Mouse (Mus musculus) heart, embryonic 16.5 days (tissue): ENCODE data around the gene Sbds. TPM values are rescaled to one million over a fixed set of nuclear protein-coding genes. Genes with fewer than 3 reads are reported as not detected.

Experiments used
- ATAC-seq: fragments of 200-750 bp; cut with Nextera tagmentation; replicated peaks from 2 replicates; pipeline ENCODE4 v1.8.0; 2017; ENCODE audit warnings: moderate number of reproducible peaks; ENCODE audit not compliant: insufficient read depth, low FRiP score; ENCODE audit errors: extremely low read depth
- H3K27ac ChIP-seq: fragments of 300-500 bp; sonication (generic); 2 replicates; pipeline ENCODE4 v1.5.1; 2014; ENCODE audit warnings: mild to moderate bottlenecking, low read length, control low read depth, moderate library complexity
- H3K27me3 ChIP-seq: fragments of 300-500 bp; sonication (generic); 2 replicates; pipeline ENCODE4 v1.6.1; 2014; ENCODE audit warnings: low read length, mixed read lengths; ENCODE audit not compliant: control insufficient read depth, insufficient read depth
- H3K36me3 ChIP-seq: fragments of 300-500 bp; sonication (generic); 2 replicates; pipeline ENCODE4 v1.6.1; 2014; ENCODE audit not compliant: control insufficient read depth, insufficient read depth
- H3K4me1 ChIP-seq: fragments of 300-500 bp; sonication (generic); 2 replicates; pipeline ENCODE4 v1.6.1; 2014; ENCODE audit warnings: low read length, mixed read lengths; ENCODE audit not compliant: control insufficient read depth, insufficient read depth
- H3K4me2 ChIP-seq: fragments of 300-500 bp; sonication (generic); 2 replicates; pipeline ENCODE4 v1.6.1; 2014; ENCODE audit warnings: low read depth, mild to moderate bottlenecking, control low read depth, low read length
- H3K4me3 ChIP-seq: fragments of 300-500 bp; sonication (generic); 2 replicates; pipeline ENCODE4 v1.5.1; 2014; ENCODE audit warnings: mild to moderate bottlenecking, control low read depth, low read length
- H3K9ac ChIP-seq: fragments of 300-500 bp; sonication (generic); 2 replicates; pipeline ENCODE4 v1.6.1; 2014; ENCODE audit warnings: low read length, control low read depth
- H3K9me3 ChIP-seq: fragments of 300-500 bp; sonication (generic); replicated peaks from 2 replicates; pipeline ENCODE4 v1.6.1; 2016; ENCODE audit warnings: low read length; ENCODE audit not compliant: control insufficient read depth
- WGBS: fragments of 180-500 bp; shearing (Covaris S2); extraction: QIAGEN DNeasy Blood & Tissue Kit; methylation state at CpG from one replicate; pipeline ENCODE4 v1.1.7; 2014; 5-methylcytosine and 5-hydroxymethylcytosine counted together
- polyA plus RNA-seq: library from polyadenylated mRNA; unstranded; fragments of >200 nt; fragmentation: Nextera tagmentation; extraction: Ambion mirVana; gene quantifications from 2 replicates; pipeline ENCODE4 v1.2.1, GENCODE M21; 2015

Gene Sbds
- 60.1 and 65.7 TPM in 2 replicates for polyA plus RNA-seq

DNA sequence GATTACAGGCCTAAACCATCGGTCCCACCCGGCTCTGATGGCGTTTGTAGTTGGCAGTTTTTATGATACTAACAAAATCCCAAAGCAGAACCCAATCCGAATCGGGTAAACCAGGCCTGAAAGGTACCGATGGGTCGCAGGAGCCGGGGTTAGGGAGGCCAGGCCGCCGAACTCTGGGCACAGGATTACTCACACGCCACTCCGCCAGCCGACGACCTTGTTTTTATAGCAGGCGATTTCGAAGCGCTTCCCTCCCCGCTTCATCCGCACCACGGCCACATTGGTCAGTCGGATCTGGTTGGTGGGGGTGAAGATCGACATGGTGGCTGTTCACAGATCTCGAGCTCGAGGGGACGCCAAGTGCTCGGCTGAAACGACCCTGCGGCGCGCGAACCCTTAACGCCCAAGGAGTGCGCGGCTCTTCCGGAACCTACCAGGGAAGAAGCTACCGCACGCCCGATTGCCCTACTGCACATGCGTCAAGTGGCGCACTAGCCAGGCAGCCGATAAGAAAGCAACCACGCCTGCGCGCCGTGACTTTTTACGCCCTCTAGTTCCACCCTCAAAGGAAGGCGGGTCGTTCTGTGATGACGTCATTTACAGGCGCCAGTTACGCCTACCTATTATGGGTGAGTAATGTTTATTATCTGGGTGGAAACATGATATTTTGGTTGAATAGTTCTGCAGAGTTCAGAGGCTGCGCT lies at the start of gene Sbds, which contains the start of gene Tyw1:
Gene Sbds (minus strand): TSS at position 514 of the 704 bp plus-strand sequence.
Gene Tyw1 (plus strand): TSS at position 603 of the 704 bp plus-strand sequence.
- Histone ChIP-seq H3K36me3 (peaks cover 30% of the 10 kb centered on the region), H3K9ac (peak within 1 kb of the TSS; percentile 96), H3K4me1 (peaks cover 16% of the 10 kb centered on the region), H3K27ac (peak within 1 kb of the TSS; percentile 93), H3K4me3 (peak within 1 kb of the TSS; percentile 90), H3K27me3 (no peaks in the 10 kb centered on the region), H3K9me3 (no peaks in the 10 kb centered on the region), H3K4me2 (peak within 1 kb of the TSS; percentile 78)
- ATAC-seq = peak; percentile 90
- under 1% methylated on average over 52 of the region's 52 CpGs for WGBS

DNA sequence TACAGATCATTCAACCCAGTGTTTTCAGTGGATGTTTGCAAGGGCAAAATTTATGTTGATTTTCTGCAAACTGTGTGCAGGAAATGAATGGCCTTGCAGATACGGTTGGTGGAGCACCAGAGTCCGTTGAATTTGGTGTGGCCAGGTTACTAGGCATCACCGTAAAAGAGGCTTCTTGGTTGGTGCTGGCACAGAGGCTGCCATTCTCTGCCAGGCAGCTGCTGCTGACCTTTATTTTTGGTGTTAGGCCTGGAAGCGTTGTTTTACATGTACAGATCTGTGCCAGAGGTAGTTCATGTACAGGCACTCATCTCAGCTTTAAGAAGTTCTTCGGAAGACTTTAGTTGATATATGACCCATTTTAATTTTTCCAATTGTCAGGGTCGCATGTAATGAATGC lies 48.3 kb upstream of the Sbds start:
- no peak for ATAC-seq
- Histone ChIP-seq H3K27ac (no peak overlapping the region), H3K9ac (no peak overlapping the region), H3K4me2 (no peak overlapping the region), H3K9me3 (no peaks in the 10 kb centered on the region; the same call in 1 of the 2 replicates), H3K27me3 (no peaks in the 10 kb centered on the region), H3K36me3 (peaks cover 33% of the 10 kb centered on the region), H3K4me3 (no peak overlapping the region), H3K4me1 (no peaks in the 10 kb centered on the region)
- WGBS = 93% methylated on average over 6 of the region's 6 CpGs

DNA sequence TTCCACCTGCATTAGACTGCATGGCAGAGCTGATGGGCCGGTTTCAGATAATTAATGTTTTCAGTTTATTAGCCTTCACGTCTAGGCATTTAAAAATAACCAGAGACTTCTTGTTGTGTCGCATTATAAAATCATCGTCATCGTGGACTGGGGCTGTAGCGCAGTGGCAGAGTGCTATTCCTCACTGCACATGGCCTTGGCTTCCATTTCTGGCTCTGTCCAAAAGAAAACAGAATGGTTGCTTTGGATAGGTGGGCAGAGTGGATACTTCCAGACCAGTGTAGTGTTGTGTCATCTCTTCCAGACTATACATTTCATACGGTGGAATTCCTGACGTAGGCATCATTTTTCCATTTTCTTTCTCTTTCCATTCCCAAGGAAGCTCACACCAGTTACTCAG lies 44.2 kb upstream of the Sbds start:
- no peaks in the 10 kb centered on the region for H3K27me3 ChIP-seq
- no peak overlapping the region for H3K27ac ChIP-seq
- no peaks in the 10 kb centered on the region; the same call in 1 of the 2 replicates for H3K9me3 ChIP-seq
- no peak overlapping the region for H3K9ac ChIP-seq
- WGBS = 95% methylated on average over 8 of the region's 8 CpGs
- no peaks in the 10 kb centered on the region for H3K4me1 ChIP-seq
- no peak for ATAC-seq
- no peak overlapping the region for H3K4me3 ChIP-seq
- peaks cover 38% of the 10 kb centered on the region for H3K36me3 ChIP-seq
- no peak overlapping the region for H3K4me2 ChIP-seq

DNA sequence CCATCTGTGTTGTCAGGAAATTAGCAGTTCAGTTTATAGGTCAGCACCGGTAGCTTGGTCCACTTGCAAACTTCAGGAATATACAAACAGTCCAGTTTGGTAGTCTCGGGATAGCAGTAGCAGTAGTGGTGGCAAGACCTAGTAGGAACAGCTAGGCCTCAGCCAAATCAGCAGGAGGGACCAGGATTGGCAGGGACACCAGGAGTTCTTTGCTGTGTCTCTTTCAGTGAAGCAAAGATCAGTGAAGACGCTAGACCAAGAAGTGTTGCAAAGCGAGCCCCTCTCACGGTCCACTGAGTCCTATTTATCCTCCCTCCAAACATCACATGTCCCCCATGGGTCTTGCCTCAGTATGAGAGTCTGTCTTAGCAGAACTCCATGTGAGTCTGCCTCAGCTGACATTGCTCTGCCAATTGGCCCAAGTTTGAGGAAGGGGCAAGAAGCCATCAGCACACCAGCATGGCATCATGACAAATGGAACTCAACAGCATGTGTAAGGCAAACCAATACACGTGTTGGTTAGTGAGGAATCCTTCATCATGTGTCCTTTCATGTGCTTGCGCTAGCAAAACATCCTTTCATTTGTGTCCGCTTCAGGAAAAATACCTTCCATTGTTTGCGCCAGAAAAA lies 43.6 kb upstream of the Sbds start:
- Histone ChIP-seq H3K4me3 (no peak overlapping the region), H3K9ac (no peak overlapping the region), H3K27ac (no peak overlapping the region), H3K4me1 (no peaks in the 10 kb centered on the region), H3K36me3 (peaks cover 34% of the 10 kb centered on the region), H3K9me3 (no peaks in the 10 kb centered on the region), H3K4me2 (no peak overlapping the region), H3K27me3 (no peaks in the 10 kb centered on the region)
- 92% methylated on average over 9 of the region's 9 CpGs for WGBS
- ATAC-seq = no peak

DNA sequence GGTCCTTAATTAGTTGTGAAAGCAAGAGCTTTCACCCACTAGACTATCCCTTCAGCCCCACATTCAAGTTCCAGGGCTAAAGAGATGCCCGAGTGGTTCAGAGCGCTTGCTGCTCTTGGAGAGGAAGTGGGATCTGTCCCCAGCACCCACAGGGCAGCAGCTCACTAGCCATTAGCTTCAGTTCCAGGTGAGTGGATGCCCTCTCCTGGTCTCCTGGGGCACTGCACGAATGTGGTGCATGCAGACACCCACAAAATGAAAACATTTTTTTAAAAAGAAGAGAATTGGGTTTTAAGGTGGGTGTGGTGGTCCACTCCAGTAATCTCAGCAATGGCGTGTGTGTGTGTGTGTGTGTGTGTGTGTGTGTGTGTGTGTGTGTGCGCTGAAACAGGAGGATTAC lies 40.7 kb upstream of the Sbds start:
- Histone ChIP-seq H3K4me3 (no peak overlapping the region), H3K27ac (no peak overlapping the region), H3K4me2 (no peak overlapping the region), H3K9me3 (no peaks in the 10 kb centered on the region), H3K4me1 (no peaks in the 10 kb centered on the region), H3K9ac (no peak overlapping the region), H3K36me3 (peaks cover 33% of the 10 kb centered on the region), H3K27me3 (no peaks in the 10 kb centered on the region)
- no peak for ATAC-seq
- WGBS = 88% methylated on average over 5 of the region's 5 CpGs

DNA sequence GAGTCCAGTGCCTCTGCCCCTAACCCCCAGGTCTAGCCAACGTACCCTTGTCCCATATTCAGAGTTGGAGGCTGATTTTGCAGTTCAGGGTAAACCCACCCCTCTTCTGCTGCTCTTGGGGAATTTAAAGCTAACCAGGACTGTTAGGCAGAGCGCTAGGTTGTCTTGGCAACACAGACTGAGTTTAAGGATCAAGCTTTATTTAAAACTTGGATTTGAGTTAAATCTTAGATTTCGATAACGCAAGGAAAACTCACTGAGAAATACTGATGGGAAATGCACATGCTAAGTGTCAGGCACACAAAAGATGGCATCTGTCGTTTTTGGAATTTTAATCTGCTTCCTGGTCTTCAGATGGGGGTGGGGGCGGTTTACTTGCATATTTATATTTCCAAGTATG lies 39.3 kb upstream of the Sbds start:
- Histone ChIP-seq H3K9ac (no peak overlapping the region), H3K27me3 (no peaks in the 10 kb centered on the region), H3K4me3 (no peak overlapping the region), H3K4me1 (no peaks in the 10 kb centered on the region), H3K9me3 (no peaks in the 10 kb centered on the region), H3K4me2 (no peak overlapping the region), H3K36me3 (peaks cover 34% of the 10 kb centered on the region), H3K27ac (no peak overlapping the region)
- 88% methylated on average over 6 of the region's 6 CpGs for WGBS
- ATAC-seq = no peak

DNA sequence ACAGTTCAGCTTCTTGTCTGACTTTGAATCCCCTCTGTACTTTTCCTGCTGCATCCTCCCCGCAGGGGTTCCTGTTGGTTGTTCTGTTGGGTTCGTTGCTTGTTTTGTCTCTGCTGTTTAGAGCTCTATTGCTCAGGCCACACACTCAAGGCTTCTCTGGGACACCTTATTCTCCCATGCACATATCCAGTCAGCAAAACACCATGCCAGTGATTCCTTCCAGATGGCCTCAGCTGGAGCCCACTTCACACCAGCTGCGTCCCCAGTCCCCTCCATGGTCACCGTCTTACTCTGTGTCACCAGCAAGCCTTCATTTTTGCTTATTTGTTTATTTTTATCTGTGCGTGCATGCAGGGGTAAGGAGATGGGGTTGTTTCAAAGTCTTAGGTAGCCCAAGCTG lies 38.6 kb upstream of the Sbds start:
- H3K4me2 ChIP-seq = no peak overlapping the region
- peaks cover 31% of the 10 kb centered on the region for H3K36me3 ChIP-seq
- H3K9ac ChIP-seq = no peak overlapping the region
- no peaks in the 10 kb centered on the region for H3K27me3 ChIP-seq
- no peak overlapping the region for H3K27ac ChIP-seq
- H3K4me1 ChIP-seq = no peaks in the 10 kb centered on the region
- ATAC-seq = no peak
- H3K4me3 ChIP-seq = no peak overlapping the region
- no peaks in the 10 kb centered on the region for H3K9me3 ChIP-seq
- 85% methylated on average over 5 of the region's 5 CpGs for WGBS

DNA sequence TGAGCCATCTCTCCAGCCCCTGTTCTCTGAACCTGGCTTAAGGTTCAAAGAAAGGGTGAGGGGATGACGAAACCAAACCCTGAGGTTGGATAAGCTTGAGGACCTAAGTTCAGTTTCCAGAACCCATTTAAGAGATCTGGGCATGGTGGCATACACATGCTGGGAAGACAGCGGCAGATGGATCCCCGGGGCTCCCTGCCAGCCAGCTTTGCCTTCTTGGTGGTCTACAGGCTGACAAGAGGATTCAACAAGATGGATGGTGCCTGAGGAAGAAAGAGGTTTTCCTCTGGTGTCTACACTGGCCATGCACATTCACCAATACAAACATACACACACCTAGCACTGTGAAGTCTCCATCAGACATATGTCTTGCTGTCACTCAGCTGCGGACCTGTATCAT lies 37.6 kb upstream of the Sbds start:
- no peaks in the 10 kb centered on the region for H3K9me3 ChIP-seq
- H3K9ac ChIP-seq = no peak overlapping the region
- no peaks in the 10 kb centered on the region for H3K4me1 ChIP-seq
- H3K27me3 ChIP-seq = no peaks in the 10 kb centered on the region
- H3K27ac ChIP-seq = no peak overlapping the region
- WGBS = 88% methylated on average over 4 of the region's 4 CpGs
- H3K4me3 ChIP-seq = no peak overlapping the region
- H3K36me3 ChIP-seq = peaks cover 28% of the 10 kb centered on the region
- no peak for ATAC-seq
- no peak overlapping the region for H3K4me2 ChIP-seq

DNA sequence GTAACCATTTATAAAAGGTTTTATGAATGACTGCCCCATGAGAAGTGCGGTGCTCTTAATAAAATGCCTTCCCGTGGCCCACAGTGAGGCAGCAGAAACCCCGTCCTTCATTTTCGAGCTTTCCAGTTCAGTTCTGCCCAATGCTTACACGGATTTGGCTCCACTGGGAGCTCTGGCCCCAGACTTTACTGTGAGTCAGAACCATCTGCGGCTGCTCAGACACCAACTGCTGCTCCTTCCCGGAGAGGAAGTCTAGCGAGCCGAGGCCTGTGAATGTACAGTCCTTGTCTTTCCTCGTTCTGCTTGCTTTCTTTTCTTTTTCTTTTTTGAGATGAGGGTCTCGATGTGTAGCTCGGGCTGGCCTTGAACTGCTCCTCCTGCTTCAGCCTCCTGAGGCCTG lies 35.4 kb upstream of the Sbds start:
- ATAC-seq = no peak

More for the DNA sequence above, 35.4 kb upstream of the Sbds start:
- no peak overlapping the region for H3K27ac ChIP-seq
- H3K4me3 ChIP-seq = no peak overlapping the region
- no peak overlapping the region for H3K9ac ChIP-seq
- H3K36me3 ChIP-seq = peaks cover 15% of the 10 kb centered on the region
- WGBS = 96% methylated on average over 12 of the region's 12 CpGs
- no peaks in the 10 kb centered on the region for H3K4me1 ChIP-seq
- H3K9me3 ChIP-seq = no peaks in the 10 kb centered on the region
- H3K4me2 ChIP-seq = no peak overlapping the region
- H3K27me3 ChIP-seq = no peaks in the 10 kb centered on the region
